In the genomic region with DNA sequence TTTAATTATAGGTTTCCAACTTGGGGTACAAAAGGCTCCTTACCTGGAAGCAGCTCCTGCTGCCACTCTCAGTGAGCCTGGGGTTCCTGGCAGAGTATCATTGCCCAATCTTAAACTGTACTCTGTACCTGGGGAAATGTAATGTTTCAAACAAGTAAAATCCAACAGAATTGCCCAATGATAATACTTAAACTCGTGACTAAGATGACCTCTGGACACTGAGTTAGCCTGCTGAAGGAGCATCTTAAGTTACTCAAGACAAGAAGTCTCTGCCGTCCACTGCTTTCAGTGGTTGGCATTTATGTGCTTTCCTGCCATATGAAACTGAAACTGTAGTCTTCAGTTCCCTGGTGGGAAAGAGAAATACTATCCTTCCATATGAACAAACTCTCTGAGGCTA, we compare ENCODE assay signal across 27 mouse cellular contexts.
DNase-seq lines count a peak whose midpoint lies in the region; ATAC-seq and TF ChIP-seq lines count a peak whose summit lies in the region.
"Had no signal": no experiment of that assay in that cellular context is flagged by ENCODE, and none has a peak within 500 bp of the region (broad histone marks: within the 10 kb centered on the region; RNA-seq: fewer than 3 reads in every experiment).

No protein-coding gene starts in this region.

- TF ChIP-seq CTCF in kidney, adult 2 months (conservative IDR thresholded peaks at IDR 0.05; ENCODE audit: insufficient read depth, insufficient read length, low read depth, low read length): no peak
- no peak for TF ChIP-seq CTCF in liver, adult 2 months (IDR thresholded peaks at IDR 0.05; ENCODE audit: low read depth, low read length)

- H3K9me3 ChIP-seq in embryonic facial prominence, embryonic 13.5 days: no peaks in the 10 kb centered on the region
- H3K9me3 ChIP-seq in embryonic facial prominence, embryonic 10.5 days: no peaks in the 10 kb centered on the region
- no peaks in the 10 kb centered on the region for H3K9me3 ChIP-seq in kidney, embryonic 14.5 days (ENCODE audit: control insufficient read depth, low read length)
- H3K9me3 ChIP-seq in liver, embryonic 11.5 days (ENCODE audit: control insufficient read depth, low read length): no peaks in the 10 kb centered on the region
- H3K9me3 ChIP-seq: embryonic facial prominence, embryonic 12.5 days; forebrain, embryonic 13.5 days; forebrain, embryonic 15.5 days; G1E had no signal

- peaks cover 57% of the 10 kb centered on the region for H3K4me1 ChIP-seq in embryonic facial prominence, embryonic 13.5 days
- H3K4me1 ChIP-seq in embryonic facial prominence, embryonic 10.5 days: peaks cover 12% of the 10 kb centered on the region
- H3K4me1 ChIP-seq in kidney, adult 2 months (ENCODE audit: control insufficient read depth, insufficient read depth, low read length): no peaks in the 10 kb centered on the region
- no peaks in the 10 kb centered on the region for H3K4me1 ChIP-seq in kidney, embryonic 14.5 days (ENCODE audit: control insufficient read depth, insufficient read depth, low read length)
- peaks cover 2% of the 10 kb centered on the region for H3K4me1 ChIP-seq in liver, adult 2 months (ENCODE audit: control insufficient read depth, insufficient read depth, low read length)
- H3K4me1 ChIP-seq in liver, embryonic 11.5 days (replicated peaks; ENCODE audit: control insufficient read depth, insufficient read depth, low read length): no peaks in the 10 kb centered on the region

- H3K36me3 ChIP-seq in embryonic facial prominence, embryonic 13.5 days: no peaks in the 10 kb centered on the region
- H3K36me3 ChIP-seq in embryonic facial prominence, embryonic 10.5 days (replicated peaks): no peaks in the 10 kb centered on the region
- H3K36me3 ChIP-seq in kidney, adult 2 months (ENCODE audit: control insufficient read depth, insufficient read depth, low read length): no peaks in the 10 kb centered on the region
- H3K36me3 ChIP-seq in kidney, embryonic 14.5 days (ENCODE audit: control insufficient read depth, insufficient read depth, low read length): no peaks in the 10 kb centered on the region
- H3K36me3 ChIP-seq in liver, adult 2 months (ENCODE audit: control insufficient read depth, insufficient read depth, low read length): peaks cover 1% of the 10 kb centered on the region; the same call in 1 of the 2 replicates
- H3K36me3 ChIP-seq in liver, embryonic 11.5 days (ENCODE audit: control insufficient read depth, insufficient read depth, low read length): no peaks in the 10 kb centered on the region
- H3K36me3 ChIP-seq: embryonic facial prominence, embryonic 12.5 days; forebrain, embryonic 15.5 days; G1E had no signal

- peak overlapping the region; percentile 18; the same call in 1 of the 2 replicates for H3K27ac ChIP-seq in embryonic facial prominence, embryonic 13.5 days
- no peak overlapping the region for H3K27ac ChIP-seq in embryonic facial prominence, embryonic 10.5 days (replicated peaks)
- no peak overlapping the region for H3K27ac ChIP-seq in kidney, adult 2 months (ENCODE audit: insufficient read depth, low read depth, low read length)
- H3K27ac ChIP-seq in kidney, embryonic 14.5 days (ENCODE audit: low read depth, low read length): no peak overlapping the region
- no peak overlapping the region for H3K27ac ChIP-seq in liver, adult 2 months (replicated peaks; ENCODE audit: insufficient read depth, low read depth, low read length)
- no peak overlapping the region for H3K27ac ChIP-seq in liver, embryonic 11.5 days (ENCODE audit: low read depth, low read length)
- H3K27ac ChIP-seq: forebrain, embryonic 13.5 days; forebrain, embryonic 15.5 days had no signal

- DNase-seq in embryonic facial prominence, embryonic 10.5 days (ENCODE audit: low spot score): no peak
- DNase-seq in kidney, adult 2 months: peak; percentile 60
- peak; percentile 9 to 31 for DNase-seq in kidney, postnatal 36 days
- DNase-seq in kidney, postnatal 25 days: no peak
- peak; percentile 76 for DNase-seq in liver, adult 2 months (ENCODE audit: extremely low read depth, low read depth, low spot score)
- no peak for DNase-seq in liver, embryonic 11.5 days (ENCODE audit: low spot score)
- DNase-seq: adrenal gland, postnatal 10 days; adrenal gland, postnatal 25 days; B cell, adult 2 months; cerebellum, adult 11 months; cerebellum, adult 18-20 months; cerebellum, adult 8-10 months; cerebellum, adult 9-11 months; cerebellum, postnatal 14 days; cerebellum, postnatal 36 days; embryo, embryonic 11 days; forebrain, postnatal 0 days had no signal

- 66% methylated on average over 2 of the region's 2 CpGs for WGBS in embryonic facial prominence, embryonic 13.5 days
- 76% methylated on average over 2 of the region's 2 CpGs for WGBS in embryonic facial prominence, embryonic 10.5 days
- 49% methylated on average over 2 of the region's 2 CpGs for WGBS in kidney, adult 2 months
- WGBS in kidney, embryonic 14.5 days: 41% methylated on average over 2 of the region's 2 CpGs
- 42% methylated on average over 2 of the region's 2 CpGs for WGBS in liver, adult 2 months
- 78% methylated on average over 2 of the region's 2 CpGs for WGBS in liver, embryonic 11.5 days

- no peak overlapping the region for H3K4me3 ChIP-seq in embryonic facial prominence, embryonic 13.5 days
- no peak overlapping the region for H3K4me3 ChIP-seq in embryonic facial prominence, embryonic 10.5 days
- H3K4me3 ChIP-seq in kidney, adult 2 months (ENCODE audit: insufficient read depth, low read depth, low read length): no peak overlapping the region
- no peak overlapping the region for H3K4me3 ChIP-seq in kidney, embryonic 14.5 days (ENCODE audit: low read length)
- no peak overlapping the region for H3K4me3 ChIP-seq in liver, adult 2 months (ENCODE audit: insufficient read depth, low read depth, low read length)
- H3K4me3 ChIP-seq in liver, embryonic 11.5 days (ENCODE audit: low read depth, low read length): no peak overlapping the region
- H3K4me3 ChIP-seq: embryonic facial prominence, embryonic 12.5 days; forebrain, embryonic 13.5 days; forebrain, embryonic 15.5 days had no signal

- no peak for TF ChIP-seq POLR2A in kidney, adult 2 months (IDR thresholded peaks at IDR 0.05; ENCODE audit: low read depth, low read length)
- TF ChIP-seq POLR2A in liver, adult 2 months (IDR thresholded peaks at IDR 0.05; ENCODE audit: extremely low read depth, insufficient read depth, low read length): no peak

- H3K9ac ChIP-seq in embryonic facial prominence, embryonic 13.5 days: no peak overlapping the region
- no peak overlapping the region for H3K9ac ChIP-seq in kidney, embryonic 14.5 days (ENCODE audit: low read depth, low read length)
- H3K9ac ChIP-seq in liver, adult 2 months (ENCODE audit: low read depth, low read length): no peak overlapping the region
- H3K9ac ChIP-seq in liver, embryonic 11.5 days (ENCODE audit: low read depth, low read length): no peak overlapping the region
- H3K9ac ChIP-seq: embryonic facial prominence, embryonic 12.5 days; forebrain, embryonic 13.5 days; forebrain, embryonic 15.5 days; forebrain, postnatal 0 days had no signal

- ATAC-seq in embryonic facial prominence, embryonic 13.5 days (ENCODE audit: insufficient number of reproducible peaks, insufficient read depth, low FRiP score, low TSS enrichment, low read depth): no peak
- ATAC-seq in kidney, embryonic 14.5 days (ENCODE audit: low FRiP score, low TSS enrichment): no peak
- ATAC-seq in liver, embryonic 11.5 days (replicated peaks; ENCODE audit: low FRiP score): no peak
- ATAC-seq: activated CD4-positive, CD25-positive, alpha-beta regulatory T cell, adult 4 months; CD4-positive, CD25-positive, alpha-beta regulatory T cell, adult 4 months; forebrain, embryonic 13.5 days; forebrain, embryonic 15.5 days; forebrain, postnatal 0 days; Patski had no signal

- H3K4me2 ChIP-seq in embryonic facial prominence, embryonic 13.5 days: no peak overlapping the region
- H3K4me2 ChIP-seq in kidney, embryonic 14.5 days (replicated peaks; ENCODE audit: low read depth, low read length): no peak overlapping the region
- H3K4me2 ChIP-seq in liver, embryonic 11.5 days: no peak overlapping the region
- H3K4me2 ChIP-seq: embryonic facial prominence, embryonic 12.5 days; forebrain, embryonic 13.5 days; forebrain, embryonic 15.5 days had no signal

- no peaks in the 10 kb centered on the region for H3K27me3 ChIP-seq in embryonic facial prominence, embryonic 13.5 days
- H3K27me3 ChIP-seq in embryonic facial prominence, embryonic 10.5 days (replicated peaks; ENCODE audit: low read depth, poor library complexity, severe bottlenecking): no peaks in the 10 kb centered on the region
- no peaks in the 10 kb centered on the region for H3K27me3 ChIP-seq in kidney, adult 2 months (replicated peaks; ENCODE audit: control insufficient read depth, insufficient read depth, low read length)
- H3K27me3 ChIP-seq in kidney, embryonic 14.5 days (ENCODE audit: control insufficient read depth, insufficient read depth, low read length): no peaks in the 10 kb centered on the region
- no peaks in the 10 kb centered on the region for H3K27me3 ChIP-seq in liver, adult 2 months (ENCODE audit: control insufficient read depth, insufficient read depth, low read length)
- no peaks in the 10 kb centered on the region for H3K27me3 ChIP-seq in liver, embryonic 11.5 days (replicated peaks; ENCODE audit: control insufficient read depth, insufficient read depth, low read length)
- H3K27me3 ChIP-seq: CH12.LX; embryonic facial prominence, embryonic 12.5 days; forebrain, embryonic 13.5 days; forebrain, embryonic 15.5 days; Patski had no signal

- H3K79me2 ChIP-seq in liver, adult 2 months (ENCODE audit: control insufficient read depth, insufficient read depth, low read length): no peaks in the 10 kb centered on the region

Comparison
In these comparisons a context has a peak if more than half of its experiments do, and no peak if none do; other contexts are left out.
1. DNase-seq: peak in kidney, adult 2 months (single experiment), kidney, postnatal 36 days (2 of 2) and liver, adult 2 months (single experiment); none in embryonic facial prominence, embryonic 10.5 days (single experiment), kidney, postnatal 25 days (0 of 2) and liver, embryonic 11.5 days (single experiment).